Mouse (Mus musculus) urinary bladder, postnatal 4 days (tissue): ENCODE measurements around the gene Fus.

Experiments
- DNase-seq, 2 experiments: peaks; one replicate each; pipeline ENCODE4 v3.0.0; 2021 to 2022; ENCODE audit warnings: low spot score in 2 of 2

Fus gene

DNA sequence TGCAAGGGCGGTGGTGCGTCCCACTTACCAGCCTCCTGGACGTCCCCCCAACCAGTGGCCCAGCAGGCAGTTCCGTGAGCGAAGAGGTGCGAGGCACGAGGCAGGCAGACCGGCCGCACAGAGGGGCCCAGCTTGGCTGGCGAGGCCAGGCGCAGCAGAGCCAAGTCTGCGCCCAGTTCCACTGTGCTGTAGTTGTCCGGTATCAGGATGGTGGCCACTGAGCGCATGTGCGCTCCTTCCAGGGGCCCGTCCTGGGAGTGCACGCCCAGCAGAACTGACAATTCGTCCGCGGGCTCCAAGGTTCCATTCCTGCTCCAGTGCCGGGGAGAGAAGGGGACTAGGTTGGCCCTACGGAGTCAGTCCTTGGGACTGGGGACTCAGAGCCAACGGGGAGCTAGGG lies 22.6 kb upstream of the Fus start:
- no peak for DNase-seq

DNA sequence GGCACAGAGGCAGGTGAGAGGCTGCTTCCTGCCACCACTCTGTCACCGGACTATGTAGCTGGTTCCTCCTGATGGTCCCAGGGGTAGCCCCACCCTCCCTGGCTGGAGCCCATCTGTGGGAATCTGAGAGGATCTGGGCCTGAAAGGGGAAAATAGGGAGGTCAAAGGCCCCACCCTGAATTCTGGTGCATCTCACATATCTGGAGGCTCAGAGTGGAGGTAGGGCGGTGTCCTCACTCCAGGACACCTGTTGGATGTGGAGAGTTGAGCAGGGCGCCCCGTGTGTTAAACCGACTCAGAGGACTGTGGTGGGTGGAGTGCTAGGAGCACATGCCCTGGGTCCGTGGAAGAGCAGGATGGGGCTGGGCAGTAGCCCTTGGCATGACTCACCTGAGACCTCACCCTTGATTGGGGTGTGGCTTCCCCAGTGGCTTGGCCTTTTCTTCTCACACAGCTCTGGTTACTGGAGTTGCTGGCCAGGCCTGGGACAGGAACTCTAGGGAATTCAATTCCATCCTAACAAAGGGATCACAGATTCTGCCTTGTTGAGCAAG lies 20.7 kb upstream of the Fus start, which contains the start of gene Prss36:
Gene Prss36 (minus strand): TSS at position 256 of the 554 bp plus-strand sequence.
- no peak for DNase-seq

DNA sequence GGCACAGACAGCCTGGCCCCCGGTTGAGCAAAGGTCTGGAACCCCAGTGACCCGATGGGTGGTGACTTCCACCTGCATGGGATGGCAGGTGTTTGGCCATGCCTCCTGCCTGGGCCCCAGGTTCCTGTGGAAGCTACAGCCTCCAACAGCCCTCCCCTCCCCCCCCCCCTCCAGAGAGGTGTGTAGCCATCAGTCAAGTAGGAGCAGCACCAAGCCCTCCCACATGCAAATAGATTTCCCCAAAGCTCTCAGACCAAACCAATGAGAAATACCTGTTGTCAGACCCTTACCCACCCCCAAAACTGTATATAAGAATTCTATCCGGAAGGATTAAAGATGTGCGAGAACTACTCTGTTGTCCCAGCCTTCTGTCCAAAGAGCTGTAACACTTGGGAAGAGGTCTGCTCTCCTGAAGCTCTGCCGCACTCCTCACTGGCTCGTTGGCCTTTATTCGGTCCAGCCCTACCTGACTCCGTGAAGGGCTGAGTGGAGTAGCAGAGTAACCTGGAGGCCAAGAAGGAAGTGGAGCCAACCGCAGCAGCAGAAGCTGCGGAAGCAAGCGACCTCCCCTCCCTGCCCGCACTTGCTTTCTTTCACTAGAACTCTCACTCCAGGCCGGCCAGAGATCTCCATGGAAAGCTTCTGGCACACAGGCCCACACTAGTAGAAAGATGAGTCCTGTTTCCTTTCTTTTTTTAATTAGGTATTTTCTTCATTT lies 14.2 kb upstream of the Fus start:
- DNase-seq = no peak

DNA sequence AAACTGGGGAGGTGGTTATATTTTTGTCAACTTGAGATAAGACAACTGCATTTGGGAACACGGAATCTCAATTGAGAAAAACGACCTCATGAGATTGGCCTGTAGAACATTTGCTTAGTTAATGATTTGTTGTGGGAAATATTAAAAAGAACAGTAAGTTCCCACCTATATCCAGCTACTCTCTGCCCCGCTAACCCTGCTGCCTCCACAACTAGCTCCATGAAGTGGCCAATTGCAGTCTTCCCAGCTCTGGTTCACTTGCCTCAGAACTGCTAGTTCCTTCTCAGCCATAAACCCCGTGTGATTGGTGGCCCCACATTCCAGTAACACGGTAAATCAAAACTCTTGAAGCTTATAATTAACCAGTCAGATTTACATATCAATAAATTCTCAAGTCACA lies 7.9 kb upstream of the Fus start:
- no peak for DNase-seq

DNA sequence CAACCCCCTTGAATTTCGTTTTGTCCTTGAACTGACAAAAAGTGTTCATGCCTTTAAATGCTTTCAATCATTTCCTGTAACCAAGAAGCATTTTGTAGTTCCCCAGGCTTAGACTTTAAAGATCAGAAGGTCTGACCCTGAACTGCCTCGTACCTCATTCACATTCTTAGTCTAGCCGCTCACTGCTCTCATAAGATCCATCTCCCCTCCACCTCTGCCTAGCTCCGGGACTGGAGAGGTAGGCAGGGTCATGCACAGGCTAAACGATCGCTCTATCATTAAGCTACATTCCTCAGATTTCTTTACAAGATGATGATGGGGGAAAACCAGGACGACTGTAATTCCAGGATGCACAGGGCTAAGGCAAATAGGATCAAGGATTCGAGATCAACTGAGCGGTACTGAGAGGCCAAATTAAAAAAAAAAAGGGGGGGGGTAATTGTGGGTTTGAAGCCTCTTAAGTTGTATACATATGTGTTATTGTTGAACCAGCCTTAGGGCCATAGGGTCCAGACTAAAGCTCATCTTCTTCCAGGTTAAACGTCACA lies 812 bp upstream of the Fus start:
- no peak for DNase-seq

DNA sequence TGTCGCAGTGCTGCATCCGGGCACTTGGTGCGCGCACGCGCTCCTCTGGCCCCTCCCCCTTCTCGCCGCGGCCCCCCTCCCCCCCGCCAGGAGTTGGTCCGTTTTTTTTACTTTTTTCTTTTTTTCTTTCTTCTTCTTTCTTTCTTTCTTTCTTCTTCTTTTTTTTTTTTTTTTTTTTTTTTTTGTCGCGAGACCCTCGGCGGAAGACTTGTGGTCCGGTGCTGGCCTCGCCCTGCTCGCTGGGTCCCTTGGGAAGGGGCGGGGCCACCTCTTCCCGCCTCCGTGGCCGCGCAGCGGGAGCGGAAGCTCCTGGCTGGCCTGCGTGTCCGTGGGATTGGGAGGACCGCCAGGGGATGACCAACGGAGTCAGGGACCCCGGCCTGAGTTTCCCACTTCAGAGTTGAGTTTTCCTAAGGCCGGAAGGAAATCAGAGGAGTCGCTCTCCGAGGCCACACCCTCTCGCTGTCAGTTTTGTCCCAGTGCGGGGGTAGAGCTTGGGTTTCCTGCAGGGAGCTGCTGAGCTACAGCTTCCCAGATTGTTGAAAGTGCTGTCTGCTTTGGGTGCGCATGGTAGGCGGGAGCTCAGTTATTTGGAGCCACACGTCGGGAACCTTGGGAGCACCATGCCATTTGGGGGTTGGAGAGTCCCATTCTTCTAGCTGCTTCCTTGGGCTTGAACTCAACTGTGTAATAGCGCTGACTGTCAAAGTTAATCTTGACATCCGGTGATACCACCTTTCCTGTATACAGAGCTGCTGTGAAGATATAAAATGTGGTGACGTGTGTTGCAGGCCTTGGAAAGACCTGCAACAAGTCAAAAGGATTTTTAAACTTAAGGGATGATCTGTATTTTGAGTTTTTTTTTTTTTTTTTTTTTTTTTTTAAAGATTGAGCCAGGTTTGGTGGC lies 918 bp downstream of the Fus start:
- DNase-seq = peak; percentile 73 to 82

DNA sequence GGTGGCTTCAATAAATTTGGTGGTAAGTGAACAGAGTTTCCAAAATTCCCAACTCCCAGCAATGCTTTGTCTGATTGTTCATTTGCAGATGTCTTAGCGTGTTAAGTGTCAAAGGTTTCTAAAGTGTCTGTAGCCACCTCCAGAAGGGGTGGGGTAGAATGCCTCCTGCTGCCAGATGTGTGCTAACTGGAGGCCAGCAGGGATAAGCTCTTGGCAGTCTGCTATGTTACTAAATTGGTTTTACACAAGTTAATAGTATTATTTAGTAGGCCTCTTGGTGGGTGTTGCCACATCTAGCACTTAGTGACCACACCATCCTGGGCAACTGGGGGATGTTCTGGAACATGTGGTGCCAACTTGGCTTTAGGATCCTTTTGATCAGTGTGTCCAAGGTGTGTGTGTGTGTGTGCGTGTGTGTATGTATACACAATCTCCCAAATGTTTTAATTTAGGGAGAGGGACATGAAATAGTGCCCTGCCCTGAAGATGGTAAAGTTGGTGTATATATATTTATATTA lies 7.2 kb downstream of the Fus start:
- DNase-seq = no peak

DNA sequence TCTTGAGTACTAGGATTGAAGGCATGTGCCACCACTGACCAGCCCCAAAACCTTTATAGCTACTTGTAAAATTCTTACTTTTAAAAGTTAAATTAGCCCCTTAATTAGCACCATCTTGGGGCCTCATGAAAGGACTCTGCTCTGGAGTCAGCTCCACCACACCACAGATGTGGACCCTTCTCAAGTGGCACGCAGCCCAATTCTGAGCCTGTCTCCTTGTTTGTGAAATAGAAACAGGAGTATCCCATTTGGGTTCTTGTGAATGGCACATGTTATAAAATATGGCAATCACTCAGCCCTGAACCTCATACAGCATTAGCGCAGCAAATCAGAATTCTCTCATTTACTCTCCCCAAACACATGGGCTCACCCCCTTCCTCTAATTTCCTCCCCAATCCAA lies 11.6 kb downstream of the Fus start:
- no peak for DNase-seq

DNA sequence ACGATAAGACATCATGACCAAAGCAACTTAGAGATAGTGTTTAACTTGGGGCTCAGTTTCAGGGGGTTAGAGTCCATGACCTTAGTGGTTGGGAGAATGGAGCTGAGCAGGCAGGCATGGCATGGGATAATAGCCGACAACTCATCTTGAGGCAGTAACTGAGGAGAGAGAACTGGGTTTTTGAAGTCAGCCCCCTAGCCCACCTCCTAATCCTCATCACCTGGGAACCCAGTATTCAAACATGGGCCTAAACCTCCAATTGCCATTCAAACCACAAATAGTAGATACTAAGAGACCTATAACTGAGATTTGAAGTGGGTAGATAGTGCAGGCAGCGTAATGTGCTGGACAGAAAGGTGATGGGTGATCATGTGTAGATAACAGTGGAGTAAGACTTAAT lies 13.3 kb downstream of the Fus start:
- DNase-seq = no peak

DNA sequence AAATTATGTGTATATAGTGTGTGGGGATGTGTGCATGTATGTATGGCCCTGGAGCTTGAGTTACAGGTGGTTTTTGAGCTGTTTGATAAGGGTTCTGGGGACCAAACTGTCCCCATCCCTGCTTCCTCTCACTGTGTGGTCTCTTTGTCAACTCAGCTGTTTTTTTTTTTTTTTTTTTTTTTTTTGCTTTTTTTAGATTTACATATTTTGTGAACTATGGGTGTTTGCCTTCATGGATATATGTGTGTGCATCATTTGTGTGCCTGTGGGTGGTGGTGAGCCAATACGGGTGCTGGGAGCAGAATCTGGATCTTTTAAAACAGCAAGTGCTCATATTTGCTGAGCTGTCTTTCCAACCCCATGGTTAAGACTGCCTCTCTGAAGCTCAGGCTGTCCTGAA lies 21.6 kb downstream of the Fus start:
- DNase-seq = no peak

DNA sequence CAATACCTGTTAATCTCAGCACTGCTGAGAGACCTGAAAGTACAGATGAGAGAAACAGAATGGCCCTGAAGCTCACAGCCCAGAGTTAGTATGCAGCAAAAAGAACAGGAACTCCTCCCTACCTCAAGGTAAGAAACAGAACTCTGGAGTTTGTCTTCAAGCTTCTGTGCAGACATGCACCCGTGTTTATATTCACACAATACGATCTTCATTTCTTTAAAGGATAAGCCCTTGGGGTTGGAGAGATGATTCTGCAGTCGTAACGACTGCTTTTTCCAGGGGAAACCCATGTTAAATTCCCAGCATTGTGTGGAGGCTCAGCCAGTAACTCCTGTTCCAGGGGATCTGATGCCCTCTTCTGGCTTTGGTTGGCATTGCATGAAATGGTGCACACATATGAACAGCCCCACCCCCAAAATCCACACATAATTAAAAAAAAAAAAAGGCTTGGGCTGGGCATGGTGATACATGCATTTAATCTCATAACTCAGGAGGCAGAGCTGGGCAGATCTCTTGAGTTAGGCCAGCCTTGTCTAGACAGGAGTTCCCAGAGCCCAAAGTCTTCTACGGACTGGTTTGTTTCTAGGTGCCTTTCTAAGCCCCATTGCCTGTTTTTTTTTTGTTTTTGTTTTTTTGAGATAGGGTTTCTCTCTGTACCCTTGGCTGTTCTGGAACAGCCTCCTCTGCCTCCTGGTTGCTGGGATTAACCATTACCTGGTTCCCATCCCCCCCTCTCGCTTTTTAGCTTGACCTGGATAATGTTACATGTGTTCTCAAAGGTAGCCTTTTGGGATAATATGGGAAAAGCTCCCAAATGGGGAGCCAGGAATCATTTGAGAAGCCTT lies 24.6 kb downstream of the Fus start:
- DNase-seq = peak; percentile 30 to 82

DNA sequence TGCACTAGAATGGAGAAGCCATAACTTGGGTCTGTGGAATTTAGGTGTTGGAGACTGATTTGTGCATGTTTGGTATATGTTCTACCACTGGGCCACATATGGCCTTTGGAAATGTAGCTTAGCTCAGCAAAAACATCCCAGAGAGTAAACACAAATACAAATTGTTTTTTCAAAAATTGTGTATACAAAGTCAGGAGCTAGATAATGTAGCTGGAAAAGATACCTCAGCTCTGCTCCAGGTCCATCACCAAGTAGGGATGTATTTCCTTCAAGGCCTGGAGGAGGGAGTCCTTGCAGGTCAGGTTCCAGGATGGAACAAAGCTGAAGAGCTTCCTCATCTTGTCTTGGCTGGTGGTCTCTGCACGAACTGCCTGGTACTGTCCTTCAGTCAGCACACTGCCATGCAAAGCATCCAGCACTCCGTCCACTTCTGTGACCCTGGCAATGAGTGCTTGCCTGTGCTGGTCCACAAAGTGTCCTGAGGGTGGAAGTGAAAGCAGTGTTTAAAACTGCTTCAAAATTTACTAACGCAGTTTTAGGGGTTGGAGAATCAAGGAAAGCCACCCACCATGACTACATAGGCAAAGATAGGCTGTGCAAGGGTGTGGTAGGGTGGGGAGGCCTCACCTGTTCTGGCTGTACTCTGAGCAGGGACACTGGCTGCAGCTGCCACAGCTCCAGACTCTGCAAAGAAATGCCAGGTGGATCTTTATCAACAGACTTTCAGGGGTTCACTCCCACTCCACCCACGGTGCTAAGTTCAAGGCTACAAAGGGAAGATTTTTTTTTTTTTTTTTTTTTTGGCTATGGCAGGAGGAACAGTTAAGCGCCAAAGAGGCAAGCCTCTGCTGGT lies 25.5 kb downstream of the Fus start:
- DNase-seq = no peak

DNA sequence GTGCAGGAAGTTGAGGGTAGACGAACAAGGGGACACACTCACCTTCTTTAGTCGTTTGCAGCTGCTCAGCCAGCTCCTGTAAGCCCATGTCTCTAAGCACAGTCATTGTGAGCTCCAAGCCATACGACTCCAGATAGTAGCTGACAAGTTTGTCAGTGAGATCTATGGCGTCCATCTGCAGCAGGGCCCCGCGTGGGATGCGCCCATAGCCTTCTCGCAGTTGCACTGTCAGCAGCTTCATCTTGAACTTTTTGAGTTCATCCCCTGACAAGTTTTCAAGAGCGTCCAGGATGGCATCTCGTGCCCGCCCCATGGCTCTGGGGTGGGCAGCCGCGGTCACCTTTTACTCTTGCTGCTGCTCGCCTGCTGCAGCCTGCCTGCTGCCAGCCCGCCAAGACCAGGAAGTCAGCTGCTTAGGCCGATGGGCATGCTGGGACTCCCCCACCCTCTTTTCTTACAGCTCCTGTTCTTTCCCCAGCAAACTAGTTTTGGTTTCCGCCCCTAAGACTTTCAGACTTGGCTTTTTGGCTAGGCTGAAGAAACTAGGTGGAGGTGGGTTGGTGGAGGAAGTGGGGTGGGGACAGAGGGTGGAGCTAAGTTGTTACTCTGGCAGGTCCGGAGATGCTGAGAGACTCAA lies 26.2 kb downstream of the Fus start, which contains the start of gene Pycard:
Gene Pycard (minus strand): TSS at position 527 of the 637 bp plus-strand sequence.
- peak in 1 of 2 experiments; percentile 62 for DNase-seq

DNA sequence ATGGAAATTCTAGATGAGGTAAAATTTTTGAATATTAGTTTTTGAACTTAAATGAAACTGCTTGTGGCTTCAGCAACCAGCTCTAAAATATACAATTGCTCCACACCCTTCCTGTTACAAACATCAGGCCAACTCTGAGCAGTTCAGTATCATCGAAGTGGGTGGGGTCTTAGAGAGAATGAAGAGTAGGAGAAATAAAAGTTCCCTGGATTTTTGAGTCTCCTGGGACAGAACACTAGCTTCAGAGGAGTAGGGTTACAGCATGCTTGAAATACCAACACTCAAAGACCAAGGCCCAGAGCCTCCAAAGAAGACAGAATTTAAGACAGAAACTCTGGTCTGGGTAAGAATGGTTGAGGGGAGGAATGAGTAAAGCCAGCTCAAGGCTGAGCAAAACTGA lies 32.2 kb downstream of the Fus start:
- DNase-seq = no peak

DNA sequence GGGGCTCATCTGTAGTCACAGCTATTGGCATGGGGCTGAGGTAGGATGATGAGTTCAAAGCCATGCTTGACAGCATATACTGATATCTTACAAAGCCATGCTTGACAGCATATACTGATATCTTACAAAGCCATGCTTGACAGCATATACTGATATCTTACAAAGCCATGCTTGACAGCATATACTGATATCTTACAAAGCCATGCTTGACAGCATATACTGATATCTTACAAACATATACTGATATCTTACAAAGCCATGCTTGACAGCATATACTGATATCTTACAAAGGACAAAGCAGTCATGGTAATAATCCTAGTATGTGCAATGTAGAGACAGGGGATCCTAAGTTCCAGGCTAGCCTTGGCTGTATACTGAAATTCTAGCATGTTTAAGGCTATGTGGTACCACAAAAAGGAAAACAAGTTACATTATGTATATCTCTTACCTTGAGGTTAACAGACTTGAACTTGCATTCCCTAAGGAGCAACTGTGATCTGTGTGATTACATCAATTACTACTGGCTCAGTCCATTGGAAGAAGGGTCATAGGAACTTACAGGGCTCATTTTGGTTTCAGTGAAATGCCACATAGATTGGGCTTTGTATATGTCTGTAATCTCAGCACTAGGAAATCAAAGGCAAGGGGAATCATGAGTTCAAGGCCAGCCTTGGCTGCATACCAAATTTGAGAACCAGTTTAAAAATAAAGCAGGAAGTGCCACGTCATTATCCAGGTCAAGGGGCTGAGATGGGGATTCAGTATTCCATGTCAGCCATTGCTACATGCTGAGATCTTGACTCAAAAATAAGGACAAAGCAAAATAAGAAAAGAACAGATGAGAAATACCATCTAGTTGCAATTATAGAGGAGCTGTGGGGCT lies 33.1 kb downstream of the Fus start:
- no peak for DNase-seq

DNA sequence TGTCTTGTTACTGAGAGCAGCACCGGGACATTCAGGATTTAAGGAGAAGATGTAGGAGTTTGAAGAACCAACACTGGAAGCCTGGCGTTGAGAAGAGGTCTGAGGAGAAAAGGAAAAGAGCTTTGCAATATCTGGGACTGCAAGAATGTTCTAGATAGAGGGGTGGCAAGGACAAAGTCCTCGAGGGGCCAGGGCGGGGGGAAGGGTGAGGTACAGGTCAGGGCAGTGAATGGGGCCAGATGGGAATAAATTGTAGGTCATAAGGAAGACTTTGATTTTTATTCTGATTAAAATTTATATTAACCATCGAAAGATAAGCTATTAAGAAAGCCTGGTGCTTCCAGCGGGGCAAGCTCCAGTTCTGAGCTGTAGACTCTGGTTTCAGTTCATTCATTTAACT lies 35.8 kb downstream of the Fus start:
- no peak for DNase-seq

DNA sequence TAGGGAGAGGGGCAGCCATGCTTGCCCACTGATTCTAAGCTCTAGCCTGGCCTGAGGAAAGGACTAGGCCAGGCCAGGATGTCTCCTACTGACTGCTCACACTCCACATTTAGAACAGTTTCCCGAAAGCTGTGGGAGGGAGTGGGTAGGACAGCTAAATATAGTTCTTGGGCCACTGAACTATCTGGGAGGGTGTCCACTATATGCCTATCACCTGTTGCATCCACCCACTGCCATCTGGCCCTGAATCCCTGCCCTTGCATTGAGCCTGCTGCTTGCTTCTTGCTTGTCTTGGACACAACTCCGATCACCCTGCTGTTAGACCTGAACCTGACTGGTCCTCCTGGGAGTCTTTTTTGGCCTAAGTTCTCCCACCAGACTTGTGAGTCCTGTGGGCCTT lies 36.4 kb downstream of the Fus start, which contains the start of gene Trim72:
Gene Trim72 (plus strand): TSS at position 262 of the 400 bp plus-strand sequence.
- DNase-seq = no peak

DNA sequence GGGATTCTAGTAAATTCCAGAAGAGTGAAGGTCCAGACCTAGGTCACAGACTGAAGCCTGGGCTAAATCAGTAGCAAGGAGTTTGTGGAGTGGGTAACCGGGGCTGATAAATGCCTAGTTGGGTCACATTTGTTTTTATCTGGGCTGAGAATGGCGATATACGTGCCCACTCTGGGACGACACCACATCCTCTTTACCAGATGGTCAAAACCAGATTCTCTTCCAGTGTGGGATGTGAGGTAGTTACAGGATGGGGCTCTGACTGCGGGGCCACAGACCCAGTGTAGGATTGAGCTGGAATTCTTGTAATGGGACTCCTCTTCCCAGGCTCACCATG lies 36.9 kb downstream of the Fus start:
- no peak for DNase-seq
